In genomic region chr9:72853681-72854190, GRCm38 (mm10) we compare ENCODE assay signal across 10 mouse cellular contexts. TPM values are rescaled to one million over a fixed set of nuclear protein-coding genes. Genes with fewer than 3 reads are reported as not detected.
DNase-seq lines count a peak whose midpoint lies in the region; ATAC-seq lines count a peak whose summit lies in the region.
"Had no signal": no experiment of that assay in that cellular context is flagged by ENCODE, and none has a peak within 500 bp of the region (broad histone marks: within the 10 kb centered on the region; RNA-seq: fewer than 3 reads in every experiment).

No protein-coding gene starts in this region.

- peak overlapping the region; percentile 75 for H3K27ac ChIP-seq in midbrain, embryonic 10.5 days (replicated peaks)
- no peak overlapping the region for H3K27ac ChIP-seq in stomach, embryonic 16.5 days (ENCODE audit: low read length)
- H3K27ac ChIP-seq in kidney, embryonic 16.5 days (ENCODE audit: low read length): no peak overlapping the region

- DNase-seq in embryo, embryonic 10.5 days (ENCODE audit: low spot score): peak; percentile 40
- DNase-seq in embryo, embryonic 11 days: no peak
- peak; percentile 3 for DNase-seq in lung, postnatal 10 days
- DNase-seq in lung, postnatal 4 days: no peak
- DNase-seq in midbrain, embryonic 10.5 days (ENCODE audit: low spot score): no peak
- no peak for DNase-seq in spleen, postnatal 14 days (ENCODE audit: low spot score in 2 of 2)
- DNase-seq: cerebellum, postnatal 14 days; right cerebral cortex, postnatal 4 days had no signal

- WGBS in midbrain, embryonic 10.5 days: 50% methylated on average over 13 of the region's 13 CpGs
- WGBS in stomach, embryonic 16.5 days: 50% methylated on average over 13 of the region's 13 CpGs
- 68% methylated on average over 13 of the region's 13 CpGs for WGBS in kidney, embryonic 16.5 days

- peaks cover 6% of the 10 kb centered on the region; the same call in 1 of the 2 replicates for H3K9me3 ChIP-seq in midbrain, embryonic 10.5 days (replicated peaks)
- no peaks in the 10 kb centered on the region for H3K9me3 ChIP-seq in stomach, embryonic 16.5 days (replicated peaks; ENCODE audit: control insufficient read depth, low read length)
- no peaks in the 10 kb centered on the region for H3K9me3 ChIP-seq in kidney, embryonic 16.5 days (ENCODE audit: low read length)

- peak overlapping the region; percentile 25; the same call in 1 of the 2 replicates for H3K4me2 ChIP-seq in stomach, embryonic 16.5 days (ENCODE audit: low read depth, low read length)
- no peak overlapping the region for H3K4me2 ChIP-seq in kidney, embryonic 16.5 days (replicated peaks; ENCODE audit: low read depth, low read length)

- 0 out of 2 replicates have a peak overlapping the region, but pooled peaks have one; percentile 16 for H3K9ac ChIP-seq in stomach, embryonic 16.5 days (ENCODE audit: low read length)
- no peak overlapping the region for H3K9ac ChIP-seq in kidney, embryonic 16.5 days (replicated peaks; ENCODE audit: low read length)

- H3K4me1 ChIP-seq in midbrain, embryonic 10.5 days: peaks cover 26% of the 10 kb centered on the region
- H3K4me1 ChIP-seq in stomach, embryonic 16.5 days (ENCODE audit: control insufficient read depth, insufficient read depth, low read length): no peaks in the 10 kb centered on the region
- H3K4me1 ChIP-seq in kidney, embryonic 16.5 days (ENCODE audit: insufficient read depth, low read length): peaks cover 4% of the 10 kb centered on the region; the same call in 1 of the 2 replicates

- H3K27me3 ChIP-seq in midbrain, embryonic 10.5 days (ENCODE audit: low read depth, poor library complexity, severe bottlenecking): peaks cover 5% of the 10 kb centered on the region; the same call in 1 of the 2 replicates
- H3K27me3 ChIP-seq in stomach, embryonic 16.5 days (ENCODE audit: control insufficient read depth, insufficient read depth, low read length): no peaks in the 10 kb centered on the region
- no peaks in the 10 kb centered on the region for H3K27me3 ChIP-seq in kidney, embryonic 16.5 days (ENCODE audit: insufficient read depth, low read length)

- H3K36me3 ChIP-seq in midbrain, embryonic 10.5 days: peaks cover 98% of the 10 kb centered on the region
- no peaks in the 10 kb centered on the region for H3K36me3 ChIP-seq in stomach, embryonic 16.5 days (ENCODE audit: control insufficient read depth, insufficient read depth, low read length)
- H3K36me3 ChIP-seq in kidney, embryonic 16.5 days (ENCODE audit: insufficient read depth, low read length): peaks cover 16% of the 10 kb centered on the region

- ATAC-seq in stomach, embryonic 16.5 days (ENCODE audit: insufficient read depth, low FRiP score): no peak
- ATAC-seq in kidney, embryonic 16.5 days (ENCODE audit: low FRiP score, low TSS enrichment): no peak

- H3K4me3 ChIP-seq in midbrain, embryonic 10.5 days: peak overlapping the region; percentile 18; the same call in 1 of the 2 replicates
- no peak overlapping the region for H3K4me3 ChIP-seq in stomach, embryonic 16.5 days (replicated peaks; ENCODE audit: low read length)
- H3K4me3 ChIP-seq in kidney, embryonic 16.5 days (ENCODE audit: low read length): no peak overlapping the region

RNA-seq across cellular contexts. Expression of gene Prtg, which starts 47.1 kb away (rescaled TPM):
- polyA plus RNA-seq in midbrain, embryonic 10.5 days (2016; fragmentation: Nextera tagmentation; extraction: Ambion mirVana): 9.9 and 19.9 TPM in 2 replicates
- 0.25 and 0.31 TPM in 2 replicates for polyA plus RNA-seq in stomach, embryonic 16.5 days (2015; fragmentation: Nextera tagmentation; extraction: Ambion mirVana)
- 1.8 and 2.0 TPM in 2 replicates for polyA plus RNA-seq in kidney, embryonic 16.5 days (2015; fragmentation: Nextera tagmentation; extraction: Ambion mirVana)

Comparison
In these comparisons a context has a peak if more than half of its experiments do, and no peak if none do; other contexts are left out.
1. DNase-seq: peak in embryo, embryonic 10.5 days (single experiment) and lung, postnatal 10 days (single experiment); none in embryo, embryonic 11 days (single experiment), lung, postnatal 4 days (0 of 2), midbrain, embryonic 10.5 days (single experiment) and spleen, postnatal 14 days (0 of 2).